Mouse (Mus musculus) right cerebral cortex, adult 2 months (tissue): ENCODE measurements around the gene Reg3b.
"Not testable (repeated sequence)": the region's sequence is repeated elsewhere in the genome, so short reads cannot be mapped to it uniquely, and the experiment has no call there.

Experiments
- DNase-seq, 2 experiments: peaks; one replicate each; pipeline ENCODE4 v3.0.0; 2021 to 2022; ENCODE audit warnings: low spot score in 2 of 2

The Reg3b gene

DNA sequence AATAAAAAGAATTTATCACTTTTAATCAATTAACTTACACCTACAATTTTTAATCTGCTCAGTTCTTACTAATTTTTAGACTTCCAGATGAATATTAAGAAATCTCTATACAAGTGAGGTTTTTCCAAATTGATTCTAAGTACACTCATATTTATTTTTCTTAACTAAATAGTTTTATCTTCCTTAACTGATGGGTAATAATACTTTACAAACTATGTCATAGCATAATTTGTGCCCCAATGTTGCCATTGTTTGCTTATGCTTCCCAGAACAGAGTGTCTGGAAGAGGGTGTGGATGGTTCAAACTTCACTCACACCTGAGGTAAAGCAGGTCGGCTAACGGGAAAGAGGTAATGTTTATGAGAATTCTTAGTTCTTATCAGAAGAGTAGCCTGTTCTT is at the start of gene Reg3b:
TSS of gene Reg3b (plus strand) at position 301 of the 400 bp plus-strand sequence.
- DNase-seq: no peak

GRCm38 (mm10) chr6:78327798-78328197 is 42.7 kb upstream of the Reg3b start:
- DNase-seq: peak in 1 of 2 experiments; percentile 8

- no peak for DNase-seq
These were observed 41.3 kb upstream of the Reg3b start for GRCm38 (mm10) chr6:78329166-78329565.

- peak; percentile 5 to 33 for DNase-seq
These were observed 38.4 kb upstream of the Reg3b start for GRCm38 (mm10) chr6:78331919-78332569.

DNA sequence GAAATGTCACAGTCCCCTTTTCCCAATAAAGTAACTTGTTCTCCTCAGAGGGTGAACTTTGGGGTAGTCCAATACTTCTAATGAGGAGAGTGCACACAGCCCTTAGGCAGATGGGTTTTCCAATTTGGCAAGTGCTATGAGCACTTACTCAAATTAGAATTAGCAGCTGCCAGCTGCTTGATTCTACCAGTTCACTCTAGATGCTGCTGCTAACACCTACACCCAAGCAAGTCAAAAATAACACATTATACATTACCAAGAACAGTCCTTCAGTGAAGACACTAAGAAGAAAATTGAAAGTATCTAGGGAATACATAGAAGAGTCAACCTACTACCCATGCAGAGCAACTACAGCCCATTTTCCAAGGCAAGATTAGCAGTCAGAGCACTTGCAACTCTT is 30.2 kb upstream of the Reg3b start:
- peak; percentile 26 to 47 for DNase-seq

DNA sequence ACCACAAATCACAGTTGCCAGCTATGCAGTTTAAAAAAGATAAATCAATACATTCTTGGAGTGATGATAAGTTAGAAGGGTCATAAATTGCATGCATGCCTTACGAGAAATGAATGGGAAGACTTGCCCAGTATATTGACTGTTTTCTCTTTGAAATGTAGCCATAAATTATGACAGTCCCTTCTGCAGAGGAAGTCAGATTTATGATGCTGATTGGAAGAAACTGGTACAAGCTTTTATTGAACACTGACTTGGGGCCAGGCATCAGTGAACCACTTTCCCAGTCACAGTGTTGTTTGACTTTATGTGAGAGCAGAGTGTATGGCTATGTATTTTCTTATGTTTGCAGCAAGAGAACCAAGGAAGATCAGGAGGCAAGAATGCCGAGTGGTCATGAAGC is 28.8 kb upstream of the Reg3b start:
- DNase-seq: no peak

DNA sequence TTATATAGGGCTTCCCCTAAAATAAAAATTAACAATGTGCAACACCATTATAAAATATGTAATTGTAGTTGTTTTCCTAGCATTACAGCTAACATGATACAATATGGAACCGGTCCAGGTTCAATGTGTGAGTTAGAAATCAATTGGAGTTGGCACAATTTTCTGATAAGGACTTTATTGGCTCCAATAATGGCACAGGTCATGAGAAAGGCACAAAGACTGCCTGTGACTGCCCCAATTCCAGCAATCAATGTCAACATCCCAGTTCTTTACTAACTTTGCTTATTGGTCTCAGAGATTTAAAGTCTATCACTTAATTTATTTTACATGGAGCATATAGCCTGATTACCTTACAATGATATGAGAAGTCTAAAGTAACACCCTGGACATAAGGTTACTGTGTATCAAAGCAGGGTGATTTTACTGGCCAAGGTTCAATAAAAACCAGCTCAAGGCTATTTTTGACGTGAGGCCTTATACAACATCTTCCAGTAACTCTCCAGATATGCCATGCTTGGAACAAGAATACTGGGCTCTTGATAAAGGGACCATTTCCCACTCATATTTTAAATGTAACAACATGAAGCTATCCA is 8.4 kb upstream of the Reg3b start:
- DNase-seq: no peak

GRCm38 (mm10) chr6:78378765-78379164 is 8.3 kb downstream of the Reg3b start, which contains the start of gene Reg3d:
Gene Reg3d, minus strand, starts transcription at chr6:78378865.
- no peak for DNase-seq

- DNase-seq: no peak
These were observed 10.0 kb downstream of the Reg3b start, which contains the start of gene Reg3a for GRCm38 (mm10) chr6:78380409-78380808. Gene Reg3a, plus strand, starts transcription at chr6:78380709.

DNA sequence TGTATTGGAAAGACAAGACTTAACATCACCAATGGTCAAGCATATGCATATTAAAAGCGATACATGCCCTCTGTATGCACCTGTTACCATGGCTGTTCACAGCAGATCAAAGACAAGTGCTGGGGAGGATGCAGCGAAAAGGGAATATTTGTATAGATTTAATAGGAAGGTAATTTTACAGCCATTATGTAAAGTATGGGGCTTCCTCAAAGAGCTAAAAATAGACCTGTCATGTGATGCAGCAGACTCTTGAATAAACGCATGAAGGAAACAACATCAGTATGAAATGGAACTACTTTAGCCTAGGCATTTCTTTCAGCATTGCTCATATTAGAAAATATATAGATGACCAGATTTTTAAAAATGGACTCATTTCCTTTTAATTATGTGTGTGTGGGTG is 15.2 kb downstream of the Reg3b start:
- DNase-seq: no peak

DNA sequence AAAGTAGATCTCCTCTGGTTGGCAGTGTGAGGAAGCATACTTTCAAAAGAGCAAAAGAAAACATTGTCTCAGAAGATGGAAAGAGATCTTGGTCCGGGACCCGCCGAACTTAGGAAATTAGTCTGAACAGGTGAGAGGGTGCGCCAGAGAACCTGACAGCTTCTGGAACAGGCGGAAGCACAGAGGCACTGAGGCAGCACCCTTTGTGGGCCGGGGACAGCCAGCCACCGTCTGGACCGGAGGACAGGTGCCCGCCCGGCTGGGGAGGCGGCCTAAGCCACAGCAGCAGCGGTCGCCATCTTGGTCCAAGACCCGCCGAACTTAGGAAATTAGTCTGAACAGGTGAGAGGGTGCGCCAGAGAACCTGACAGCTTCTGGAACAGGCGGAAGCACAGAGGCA is 24.9 kb downstream of the Reg3b start, which contains the start of gene Reg2:
TSS of gene Reg2 (plus strand) at position 301 of the 400 bp plus-strand sequence.
- not testable (repeated sequence) for DNase-seq

GRCm38 (mm10) chr6:78422411-78422810 is 52.0 kb downstream of the Reg3b start, which contains the start of gene Reg1:
Gene Reg1, plus strand, starts transcription at chr6:78422711.
- not testable (repeated sequence) for DNase-seq
